Mouse (Mus musculus) C2C12 (cell line): ENCODE data around the gene Fam227b. TPM values are rescaled to one million over a fixed set of nuclear protein-coding genes. Genes with fewer than 3 reads are reported as not detected.

Experiments
- H3K27me3 ChIP-seq: one replicate; pipeline ENCODE4 v1.6.1; 2011; ENCODE audit not compliant: control insufficient read depth, insufficient read depth, insufficient read length
- H3K36me3 ChIP-seq: one replicate; pipeline ENCODE4 v1.6.1; 2011; ENCODE audit not compliant: control insufficient read depth, insufficient read depth
- H3K4me3 ChIP-seq: one replicate; pipeline ENCODE4 v1.5.1; 2011; ENCODE audit warnings: mild to moderate bottlenecking, control low read depth; ENCODE audit not compliant: poor library complexity, insufficient read depth, severe bottlenecking
- H3K79me2 ChIP-seq: one replicate; pipeline ENCODE4 v1.6.1; 2011; ENCODE audit not compliant: control insufficient read depth, insufficient read depth
- H3K79me3 ChIP-seq: one replicate; pipeline ENCODE4 v1.6.1; 2011; ENCODE audit warnings: low read depth, control low read depth
- H3ac ChIP-seq: one replicate; pipeline ENCODE3; 2011; ENCODE audit warnings: low read depth; ENCODE audit not compliant: control insufficient read depth, insufficient read length
- CEBPB ChIP-seq: IDR thresholded peaks from one replicate; pipeline ENCODE4 v1.6.1; 2011; ENCODE audit warnings: low read depth, mild to moderate bottlenecking, control low read depth, moderate library complexity
- CTCF ChIP-seq: IDR thresholded peaks from one replicate; pipeline ENCODE4 v1.5.1; 2011; ENCODE audit not compliant: control insufficient read depth, insufficient read depth, insufficient read length
- FOSL1 ChIP-seq: IDR thresholded peaks from one replicate; pipeline ENCODE4 v1.8.0; 2011; ENCODE audit warnings: mild to moderate bottlenecking, low read length; ENCODE audit not compliant: poor library complexity, insufficient read depth, severe bottlenecking
- MAX ChIP-seq: IDR thresholded peaks from one replicate; pipeline ENCODE4 v1.6.1; 2011; ENCODE audit warnings: mild to moderate bottlenecking, control low read depth
- MYOD1 ChIP-seq: IDR thresholded peaks from one replicate; pipeline ENCODE4 v1.6.1; 2011; ENCODE audit warnings: low read depth; ENCODE audit not compliant: control insufficient read depth, insufficient read length
- MYOG ChIP-seq: IDR thresholded peaks from one replicate; pipeline ENCODE4 v1.6.1; 2011; ENCODE audit not compliant: control insufficient read depth, insufficient read length; ENCODE audit errors: extremely low read depth
- USF1 ChIP-seq: IDR thresholded peaks from one replicate; pipeline ENCODE4 v1.6.1; 2011; ENCODE audit warnings: low read depth, mild to moderate bottlenecking, control low read depth, moderate library complexity
- polyA plus RNA-seq: library from polyadenylated mRNA; unstranded; fragments of >200 nt; fragmentation: generic; extraction: Trizol; gene quantifications from one replicate; pipeline ENCODE4 v1.2.1, GENCODE M21; 2012; ENCODE audit warnings: missing spikeins

Gene Fam227b
- polyA plus RNA-seq, 1 experiment = not detected

DNA sequence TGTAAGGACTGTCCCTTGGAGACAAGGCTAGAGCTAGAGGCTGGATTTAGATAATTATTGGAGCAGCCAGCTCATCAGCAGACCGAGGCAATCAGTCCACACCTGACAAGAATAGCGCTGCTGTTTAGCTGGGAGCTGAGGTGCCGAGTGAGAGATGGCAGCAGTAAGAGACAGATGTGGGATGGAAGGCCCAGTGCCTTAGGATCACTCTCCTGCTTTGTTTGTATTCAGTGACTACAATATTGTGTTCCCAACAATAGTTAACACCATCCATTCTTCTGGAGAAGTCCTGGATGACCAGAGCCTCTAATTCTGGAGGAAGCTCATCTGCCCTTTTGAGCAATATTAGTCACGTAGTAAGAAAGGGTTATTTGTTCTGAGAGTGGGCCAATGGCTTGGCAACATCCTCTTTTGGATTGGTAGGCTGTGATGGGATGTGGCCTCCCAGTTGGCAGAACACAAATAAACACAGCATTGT lies 112.4 kb downstream of the Fam227b start:
- TF ChIP-seq USF1 = no peak
- no peak for TF ChIP-seq MYOG
- no peak for TF ChIP-seq CTCF
- no peak for TF ChIP-seq FOSL1
- no peak for TF ChIP-seq MYOD1
- TF ChIP-seq MAX = no peak
- no peak for TF ChIP-seq CEBPB
- H3K79me3 ChIP-seq = peaks cover 94% of the 10 kb centered on the region

DNA sequence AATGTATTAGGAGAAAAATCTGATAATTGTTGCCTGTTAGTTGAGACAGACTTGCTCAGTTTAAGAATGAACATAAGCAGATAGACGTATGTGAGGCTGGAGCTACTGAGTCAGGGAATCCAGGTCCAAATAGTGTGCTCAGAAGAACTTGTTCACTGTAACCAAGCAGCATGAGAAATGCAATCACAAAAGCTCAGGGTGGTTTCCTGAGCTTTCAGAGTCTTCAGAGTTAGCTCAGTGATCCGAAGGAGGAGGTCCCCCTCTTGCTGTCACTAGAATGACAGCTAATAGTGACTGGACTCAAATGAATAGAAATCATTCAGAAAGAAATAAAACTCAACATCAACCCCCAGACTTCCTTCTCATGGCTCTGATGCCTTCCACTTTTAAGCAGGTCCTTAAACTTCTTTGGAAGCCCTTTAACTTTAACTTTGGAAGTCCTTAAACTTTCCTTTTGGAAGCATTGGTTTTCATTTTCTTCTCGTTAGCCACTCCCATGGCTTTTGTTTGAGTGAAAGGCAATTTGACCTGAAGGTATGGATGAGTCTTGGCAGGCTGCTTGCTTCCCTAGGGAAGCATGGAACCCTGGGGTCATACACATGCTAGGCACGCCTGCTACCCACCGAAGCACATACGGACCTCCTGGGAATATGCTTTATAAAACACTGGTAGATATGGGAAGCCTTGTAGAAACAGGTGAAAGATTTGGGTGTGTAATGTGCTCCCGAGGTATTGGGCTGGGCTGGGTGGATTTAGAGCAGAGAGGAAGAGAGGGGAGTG lies 113.4 kb downstream of the Fam227b start:
- peaks cover 84% of the 10 kb centered on the region for H3K79me3 ChIP-seq
- H3K4me3 ChIP-seq = peak overlapping the region; percentile 40
- H3K27me3 ChIP-seq = no peaks in the 10 kb centered on the region
- no peak overlapping the region for H3ac ChIP-seq
- TF ChIP-seq CTCF (no peak), USF1 (no peak), MYOD1 (no peak), MAX (no peak), FOSL1 (no peak), MYOG (no peak)
- peaks cover 71% of the 10 kb centered on the region for H3K36me3 ChIP-seq
- peaks cover 90% of the 10 kb centered on the region for H3K79me2 ChIP-seq

More for the DNA sequence above, 112.4 kb downstream of the Fam227b start:
- Histone ChIP-seq H3K36me3 (peaks cover 79% of the 10 kb centered on the region), H3K27me3 (no peaks in the 10 kb centered on the region), H3K4me3 (no peak overlapping the region), H3K79me2 (peaks cover 100% of the 10 kb centered on the region), H3ac (no peak overlapping the region)

GRCm38 (mm10) chr2:126036121-126036520 lies 115.7 kb downstream of the Fam227b start:
- peaks cover 62% of the 10 kb centered on the region for H3K79me3 ChIP-seq
- TF ChIP-seq FOSL1 (no peak), CEBPB (no peak), MYOD1 (no peak), USF1 (no peak), CTCF (no peak), MAX (no peak), MYOG (no peak)
- peaks cover 67% of the 10 kb centered on the region for H3K79me2 ChIP-seq
- peak overlapping the region; percentile 18 for H3ac ChIP-seq
- H3K27me3 ChIP-seq = no peaks in the 10 kb centered on the region
- H3K36me3 ChIP-seq = peaks cover 53% of the 10 kb centered on the region
- peak overlapping the region; percentile 40 for H3K4me3 ChIP-seq

DNA sequence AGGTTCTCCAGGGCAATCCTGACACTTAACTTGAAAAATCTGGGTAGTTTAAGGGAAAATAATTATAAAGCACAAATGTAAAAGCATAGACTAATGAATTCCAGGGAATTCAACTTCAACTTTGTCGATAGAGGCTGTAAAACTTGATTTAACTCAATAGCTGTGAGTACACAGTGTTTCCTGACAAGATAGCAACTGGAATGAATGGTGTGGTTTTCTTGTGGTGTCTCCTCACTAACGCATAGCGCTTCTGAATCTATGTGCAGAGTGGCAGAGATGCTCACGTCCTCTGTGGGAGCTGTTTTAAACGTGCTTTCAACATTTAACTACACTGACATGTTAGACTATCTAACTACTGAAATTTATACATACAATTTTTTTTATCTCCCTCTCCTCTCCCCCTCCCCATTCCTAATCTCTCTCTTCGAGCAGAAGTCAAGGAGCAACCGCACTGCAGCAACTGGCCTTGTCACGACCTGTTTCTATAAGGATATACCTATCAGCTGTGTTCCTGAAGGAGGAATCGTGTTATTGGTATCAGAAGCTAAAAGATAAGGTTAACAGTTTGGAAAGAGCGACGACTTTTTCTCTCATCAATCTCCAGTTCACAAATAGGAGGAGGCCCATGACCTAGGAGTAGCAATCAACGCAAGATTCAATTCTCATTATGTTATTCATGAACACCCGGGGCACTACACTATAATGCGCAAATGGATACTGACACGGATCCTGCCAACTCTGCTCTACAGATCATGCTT lies 116.6 kb downstream of the Fam227b start:
- H3K4me3 ChIP-seq = peak overlapping the region; percentile 40
- peaks cover 53% of the 10 kb centered on the region for H3K79me3 ChIP-seq
- TF ChIP-seq FOSL1 (no peak), MAX (no peak), USF1 (no peak), CEBPB (no peak), MYOD1 (no peak), CTCF (no peak), MYOG (no peak)
- H3ac ChIP-seq = peak overlapping the region; percentile 23
- peaks cover 45% of the 10 kb centered on the region for H3K36me3 ChIP-seq
- H3K79me2 ChIP-seq = peaks cover 58% of the 10 kb centered on the region
- H3K27me3 ChIP-seq = no peaks in the 10 kb centered on the region

- H3ac ChIP-seq = peak within 1 kb of the TSS; percentile 23
- H3K36me3 ChIP-seq = peaks cover 38% of the 10 kb centered on the region
- peak within 1 kb of the TSS; percentile 40 for H3K4me3 ChIP-seq
- H3K79me3 ChIP-seq = peaks cover 46% of the 10 kb centered on the region
- no peaks in the 10 kb centered on the region for H3K27me3 ChIP-seq
- peaks cover 51% of the 10 kb centered on the region for H3K79me2 ChIP-seq
- TF ChIP-seq MYOD1 (peak; percentile 65), MAX (no peak), CTCF (peak; percentile 5)
These were observed 117.3 kb downstream of the Fam227b start, which contains the start of gene Fgf7 for GRCm38 (mm10) chr2:126034379-126035005. Gene Fgf7, plus strand, starts transcription at chr2:126034658.
